8 mouse cellular contexts compared by ENCODE assay signal in genomic region chr6:51544118-51544681, GRCm38 (mm10). TPM values are rescaled to one million over a fixed set of nuclear protein-coding genes. Genes with fewer than 3 reads are reported as not detected.
A peak's percentile ranks its signal among the peaks of the same experiment; 100 is the strongest.
DNase-seq lines count a peak whose midpoint lies in the region; ATAC-seq and TF ChIP-seq lines count a peak whose summit lies in the region.

No protein-coding gene starts in this region.

- peak; percentile 91 for ATAC-seq in granulocyte monocyte progenitor cell, adult 5-6 weeks (replicated peaks; ENCODE audit: poor library complexity, severe bottlenecking)

- H3K9ac ChIP-seq in MEL (ENCODE audit: control insufficient read depth, low read depth, low read length, poor library complexity, severe bottlenecking) = peak overlapping the region; percentile 47

- DNase-seq in kidney, adult 18-20 months = peak; percentile 20
- no peak for DNase-seq in kidney, adult 11 months
- peak; percentile 89 for DNase-seq in MEL (ENCODE audit: low read depth, low spot score)
- DNase-seq in liver = peak; percentile 33
- peak; percentile 70 for DNase-seq in retina, postnatal 1 day
- DNase-seq in thymus, adult 18-20 months = no peak
- DNase-seq in layer of hippocampus, postnatal 10 days (ENCODE audit: low spot score in 2 of 2) = no peak

- no peaks in the 10 kb centered on the region for H3K9me3 ChIP-seq in MEL (replicated peaks; ENCODE audit: insufficient read depth, low read length)

- peak overlapping the region; percentile 55 for H3K27ac ChIP-seq in MEL (ENCODE audit: control insufficient read depth, low read depth, low read length)

- H3K79me2 ChIP-seq in MEL (ENCODE audit: control insufficient read depth, insufficient read depth, low read length, poor library complexity) = no peaks in the 10 kb centered on the region

- peaks cover 0 to 16% of the 10 kb centered on the region in 2 experiments; a peak in 1 of 4 replicates for H3K4me1 ChIP-seq in MEL (ENCODE audit: control insufficient read depth in 1 of 2, insufficient read depth in 2 of 2, low read length in 2 of 2)

- peak in 1 of 2 experiments; percentile 76; a peak in 2 of 4 replicates for TF ChIP-seq POLR2A in MEL (IDR thresholded peaks at IDR 0.05; ENCODE audit: control insufficient read depth in 1 of 2, insufficient read depth in 1 of 2, low read depth in 1 of 2, low read length in 2 of 2, poor library complexity in 1 of 2)

- peaks cover 0 to 8% of the 10 kb centered on the region in 2 experiments; a peak in 2 of 4 replicates for H3K36me3 ChIP-seq in MEL (ENCODE audit: control insufficient read depth in 1 of 2, insufficient read depth in 2 of 2, low read length in 2 of 2)

- TF ChIP-seq CTCF in MEL (IDR thresholded peaks at IDR 0.05 in 2 of 3, conservative IDR thresholded peaks at IDR 0.05 in 1 of 3; ENCODE audit: control insufficient read depth in 1 of 3, insufficient read depth in 1 of 3, low read depth in 2 of 3, low read length in 3 of 3, poor library complexity in 1 of 3, severe bottlenecking in 1 of 3) = no peak

- no peaks in the 10 kb centered on the region for H3K27me3 ChIP-seq in MEL (ENCODE audit: control insufficient read depth in 1 of 2, insufficient read depth in 2 of 2, low read length in 2 of 2)

- no peak for TF ChIP-seq RAD21 in MEL (IDR thresholded peaks at IDR 0.05; ENCODE audit: low read depth, low read length)

- TF ChIP-seq EP300 in MEL (IDR thresholded peaks at IDR 0.05; ENCODE audit: low read depth in 1 of 2, low read length in 2 of 2) = peak; percentile 56 to 67

- H3K4me3 ChIP-seq in MEL (ENCODE audit: control insufficient read depth in 1 of 2, insufficient read depth in 1 of 2, low read depth in 2 of 2, low read length in 2 of 2) = peak overlapping the region; percentile 44 to 62

TF ChIP-seq in MEL, 35 proteins besides CTCF, POLR2A, EP300 and RAD21:
- TF ChIP-seq SMC3 (IDR thresholded peaks at IDR 0.05; ENCODE audit: low read depth, low read length) = no peak
- TF ChIP-seq TBP (IDR thresholded peaks at IDR 0.05; ENCODE audit: low read depth, low read length) = peak; percentile 98
- TF ChIP-seq ZMIZ1 (IDR thresholded peaks at IDR 0.05; ENCODE audit: low read depth, low read length) = peak; percentile 99
- TF ChIP-seq GABPA (IDR thresholded peaks at IDR 0.05; ENCODE audit: low read depth, low read length) = peak; percentile 64; the same call in 1 of the 2 replicates
- peak; percentile 43; the same call in 1 of the 2 replicates for TF ChIP-seq BHLHE40 (IDR thresholded peaks at IDR 0.05; ENCODE audit: borderline replicate concordance, low read depth, low read length)
- TF ChIP-seq MEF2A (IDR thresholded peaks at IDR 0.05; ENCODE audit: extremely low read depth, insufficient replicate concordance, low read depth, low read length, poor library complexity, severe bottlenecking) = no peak
- TF ChIP-seq MXI1 (IDR thresholded peaks at IDR 0.05; ENCODE audit: low read depth, low read length) = peak; percentile 63; the same call in 1 of the 2 replicates
- TF ChIP-seq MYB (IDR thresholded peaks at IDR 0.05; ENCODE audit: low read depth, low read length) = no peak
- TF ChIP-seq ELF1 (IDR thresholded peaks at IDR 0.05; ENCODE audit: low read depth, low read length) = peak; percentile 57; the same call in 1 of the 2 replicates
- TF ChIP-seq ZNF384 (IDR thresholded peaks at IDR 0.05; ENCODE audit: low read depth, low read length) = peak; percentile 99
- TF ChIP-seq USF1 (IDR thresholded peaks at IDR 0.05; ENCODE audit: low read depth, low read length) = no peak
- TF ChIP-seq CHD2 (IDR thresholded peaks at IDR 0.05; ENCODE audit: low read length) = no peak
- peak; percentile 84 for TF ChIP-seq POLR2AphosphoS2 (IDR thresholded peaks at IDR 0.05; ENCODE audit: low read length)
- TF ChIP-seq MAFK (IDR thresholded peaks at IDR 0.05; ENCODE audit: borderline replicate concordance, low read depth, low read length) = 0 out of 2 replicates have a peak, but pooled peaks have one; percentile 37
- TF ChIP-seq SIN3A (IDR thresholded peaks at IDR 0.05; ENCODE audit: low read length) = peak; percentile 72
- peak; percentile 49; the same call in 1 of the 2 replicates for TF ChIP-seq TCF12 (IDR thresholded peaks at IDR 0.05; ENCODE audit: low read depth, low read length)
- TF ChIP-seq ZKSCAN1 (IDR thresholded peaks at IDR 0.05; ENCODE audit: low read depth, low read length) = peak; percentile 77; the same call in 1 of the 2 replicates
- TF ChIP-seq NELFE (IDR thresholded peaks at IDR 0.05; ENCODE audit: low read depth, low read length) = peak; percentile 61
- no peak for TF ChIP-seq RCOR1 (IDR thresholded peaks at IDR 0.05; ENCODE audit: low read depth, low read length)
- TF ChIP-seq MAZ (IDR thresholded peaks at IDR 0.05; ENCODE audit: low read depth, low read length) = no peak
- TF ChIP-seq HCFC1 (IDR thresholded peaks at IDR 0.05; ENCODE audit: low read depth, low read length) = peak; percentile 42; the same call in 1 of the 2 replicates
- peak; percentile 33; the same call in 1 of the 2 replicates for TF ChIP-seq KAT2A (conservative IDR thresholded peaks at IDR 0.05; ENCODE audit: low read depth, low read length)
- TF ChIP-seq CHD1 (IDR thresholded peaks at IDR 0.05; ENCODE audit: low read depth, low read length) = no peak
- TF ChIP-seq JUND (IDR thresholded peaks at IDR 0.05; ENCODE audit: low read depth, low read length) = no peak
- no peak for TF ChIP-seq ZC3H11A (IDR thresholded peaks at IDR 0.05; ENCODE audit: low read depth, low read length)
- TF ChIP-seq GATA1 (IDR thresholded peaks at IDR 0.05; ENCODE audit: low read depth, low read length) = peak; percentile 90
- TF ChIP-seq USF2 (IDR thresholded peaks at IDR 0.05; ENCODE audit: borderline replicate concordance in 1 of 2, insufficient read depth in 1 of 2, low read depth in 1 of 2, low read length in 2 of 2) = no peak
- TF ChIP-seq UBTF (IDR thresholded peaks at IDR 0.05; ENCODE audit: borderline replicate concordance, insufficient read depth, low read depth, low read length) = no peak
- no peak for TF ChIP-seq POLR2AphosphoS5 (IDR thresholded peaks at IDR 0.05; ENCODE audit: borderline replicate concordance, low read depth, low read length)
- no peak for TF ChIP-seq E2F4 (IDR thresholded peaks at IDR 0.05; ENCODE audit: borderline replicate concordance, low read depth, low read length)
- TF ChIP-seq MYC (IDR thresholded peaks at IDR 0.05; ENCODE audit: low read depth, low read length) = no peak
- no peak for TF ChIP-seq MAX (IDR thresholded peaks at IDR 0.05; ENCODE audit: low read length)
- TF ChIP-seq NRF1 (IDR thresholded peaks at IDR 0.05; ENCODE audit: insufficient read depth, low read depth, low read length, poor library complexity, severe bottlenecking) = no peak
- TF ChIP-seq TAL1 (IDR thresholded peaks at IDR 0.05; ENCODE audit: low read length) = no peak
- peak; percentile 73 for TF ChIP-seq ETS1 (IDR thresholded peaks at IDR 0.05; ENCODE audit: low read depth, low read length)

RNA-seq across cellular contexts. Expression of gene Snx10, which starts 20.5 kb away (rescaled TPM):
- total RNA-seq in MEL (2012; rRNA removed) = 3.9 and 6.6 TPM in 2 replicates
- 1 to 10 TPM in 1 of 2 experiments, not detected in 1; 7.0 TPM for polyA plus RNA-seq in MEL (2012; ENCODE audit: insufficient read depth in 1 of 2, insufficient read length in 2 of 2, low read depth in 1 of 2, low replicate concordance in 2 of 2, missing spikeins in 1 of 2)
- 54.5 and 58.4 TPM in 2 replicates for total RNA-seq in granulocyte monocyte progenitor cell, adult 5-6 weeks (2014; fragmentation: Nextera tagmentation)
- total RNA-seq in granulocyte monocyte progenitor cell, adult 5-6 weeks (2017) = 57.2 and 65.3 TPM in 2 replicates
- total RNA-seq in layer of hippocampus, postnatal 10 days (2021) = 100 to 1,000 TPM; 123 to 133 TPM

Comparison
In these comparisons a context has a peak if more than half of its experiments do, and no peak if none do; other contexts are left out.
1. DNase-seq: peak in kidney, adult 18-20 months (single experiment), MEL (single experiment), liver (single experiment) and retina, postnatal 1 day (single experiment); none in kidney, adult 11 months (single experiment), thymus, adult 18-20 months (0 of 2) and layer of hippocampus, postnatal 10 days (0 of 2).